Mouse (Mus musculus): ENCODE measurements at regions not wholly inside any gene's neighbourhood (a gene's known extent, or its start where the extent isn't known, plus 50 kb on each side); places are given as distances from the start of the nearest gene placed in this dataset.

DNA sequence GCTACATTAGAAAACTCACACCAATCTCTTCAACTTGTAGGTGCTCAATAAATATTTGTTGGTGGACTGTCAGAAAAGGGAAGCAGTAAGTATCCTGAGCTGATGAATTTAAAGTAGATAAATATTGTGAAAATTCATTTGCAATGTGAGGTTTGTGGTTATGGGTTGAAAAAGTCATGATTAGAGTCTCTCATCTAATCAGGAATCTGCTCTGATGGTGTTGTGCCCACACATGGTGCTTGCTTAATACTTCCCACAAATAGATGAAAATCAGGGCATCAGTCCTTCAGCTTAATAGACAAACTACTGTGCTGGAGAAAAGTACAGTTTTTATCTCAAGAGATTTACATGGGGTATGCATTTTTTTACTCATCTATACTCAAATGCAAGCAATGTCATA, 59.9 kb downstream of the S1pr1 start:
- no peak for DNase-seq (ENCODE audit: low read depth, low spot score)

GRCm38 (mm10) chr3:115652236-115652635, 62.6 kb downstream of the S1pr1 start:
- no peak for DNase-seq (ENCODE audit: low read depth, low spot score)

DNA sequence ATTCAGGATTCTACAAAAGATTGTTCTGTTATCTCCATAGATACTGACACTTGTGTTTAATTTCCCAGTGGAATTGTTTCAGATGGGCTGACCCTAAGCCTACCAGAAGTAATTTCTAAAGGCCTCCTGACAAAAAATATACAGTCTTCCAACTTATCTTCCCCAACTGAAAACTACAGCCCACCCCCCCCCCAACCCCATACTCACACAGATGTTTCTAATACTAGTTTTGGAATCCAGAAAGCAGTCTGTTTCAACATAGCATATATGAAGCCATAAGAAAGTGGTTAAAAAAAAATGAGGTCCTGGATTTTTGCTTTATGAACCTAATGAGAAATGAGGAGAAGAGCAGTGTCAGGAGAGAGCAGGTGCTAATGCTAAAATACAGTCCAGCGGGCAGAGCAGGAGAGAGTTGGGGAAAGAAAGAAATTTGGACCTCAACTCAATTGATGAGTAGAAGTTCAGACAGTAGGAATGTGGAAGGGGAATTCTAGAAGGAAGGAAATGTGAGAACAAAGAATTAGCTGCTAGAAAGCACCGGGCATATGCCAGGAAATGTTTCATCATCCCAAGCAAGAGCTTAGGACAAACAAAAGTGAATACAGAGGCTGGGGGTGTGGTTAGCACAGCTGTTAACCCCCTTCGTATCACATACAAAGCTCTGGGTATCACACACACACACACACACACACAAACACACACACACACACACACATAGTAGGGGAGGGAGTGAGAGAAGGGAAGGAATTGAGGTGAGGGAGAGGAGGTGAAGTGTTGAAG, 65.3 kb downstream of the S1pr1 start:
- no peak for DNase-seq (ENCODE audit: low read depth, low spot score)

DNA sequence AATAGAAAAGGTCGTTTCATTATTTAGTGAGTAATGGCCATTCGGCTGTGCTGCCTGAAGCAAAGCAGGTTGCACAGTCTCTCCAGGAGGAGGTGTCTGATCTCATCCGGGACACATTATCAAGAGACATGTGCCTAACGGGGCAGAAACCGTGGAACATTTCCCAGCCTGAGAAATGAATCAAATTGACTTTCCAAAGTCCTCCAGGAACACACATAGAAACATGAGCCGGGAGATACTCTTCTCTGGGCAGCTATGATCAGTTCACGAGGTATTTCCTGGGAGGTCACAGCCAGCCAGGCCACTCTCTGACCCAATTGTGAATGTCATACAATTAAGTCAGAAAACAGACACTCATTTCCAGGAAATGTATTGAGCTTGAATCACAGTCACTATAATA, 67.9 kb downstream of the S1pr1 start:
- DNase-seq (ENCODE audit: low read depth, low spot score) = no peak

- DNase-seq (ENCODE audit: low read depth, low spot score) = no peak
Observed at GRCm38 (mm10) chr3:115644307-115644706, 70.6 kb downstream of the S1pr1 start.

DNA sequence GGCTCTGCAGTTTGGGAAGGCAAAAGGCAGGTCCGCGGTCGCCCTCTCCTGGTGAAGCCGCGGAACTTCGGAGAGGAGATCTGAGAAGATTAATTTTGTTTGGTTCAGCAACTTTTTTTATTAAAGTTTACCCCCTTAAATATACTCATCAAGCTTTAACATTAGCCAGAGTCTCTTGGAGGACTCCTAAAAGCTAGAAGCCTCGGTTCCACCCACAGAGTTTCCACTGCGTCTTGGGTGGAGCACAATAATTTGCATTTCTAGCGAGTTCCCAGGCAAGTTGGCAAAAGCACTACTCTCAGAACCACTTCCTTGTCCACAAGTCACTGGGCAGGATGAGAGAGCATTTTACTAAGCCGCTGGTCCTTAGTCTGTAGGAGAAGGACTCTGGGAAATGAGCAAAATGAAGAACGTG, 72.0 kb downstream of the S1pr1 start:
- DNase-seq (ENCODE audit: low read depth, low spot score) = peak; percentile 88

- peak; percentile 36 for DNase-seq (ENCODE audit: low read depth, low spot score)
Observed at GRCm38 (mm10) chr3:115642001-115642845, 72.6 kb downstream of the S1pr1 start.

DNA sequence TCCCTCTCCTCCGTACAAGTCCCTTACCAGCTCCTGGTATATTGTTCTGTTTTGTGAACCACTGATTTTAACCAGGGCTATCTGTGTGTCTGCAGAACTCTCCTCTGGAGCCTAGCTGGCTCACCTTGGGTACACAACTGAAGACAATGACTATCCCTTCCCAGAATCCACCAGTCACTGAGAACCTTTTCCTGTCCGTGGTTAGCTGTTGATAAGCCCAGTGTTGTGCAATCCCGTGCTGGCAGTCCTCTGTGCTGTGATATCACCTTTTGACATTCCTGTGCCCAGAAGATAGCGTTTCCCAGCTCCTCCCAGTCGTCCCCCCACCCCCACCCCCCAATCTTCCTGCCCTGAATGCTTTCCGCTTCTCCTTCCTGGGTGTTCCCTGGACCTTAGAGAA, 73.5 kb downstream of the S1pr1 start:
- no peak for DNase-seq (ENCODE audit: low read depth, low spot score)

DNA sequence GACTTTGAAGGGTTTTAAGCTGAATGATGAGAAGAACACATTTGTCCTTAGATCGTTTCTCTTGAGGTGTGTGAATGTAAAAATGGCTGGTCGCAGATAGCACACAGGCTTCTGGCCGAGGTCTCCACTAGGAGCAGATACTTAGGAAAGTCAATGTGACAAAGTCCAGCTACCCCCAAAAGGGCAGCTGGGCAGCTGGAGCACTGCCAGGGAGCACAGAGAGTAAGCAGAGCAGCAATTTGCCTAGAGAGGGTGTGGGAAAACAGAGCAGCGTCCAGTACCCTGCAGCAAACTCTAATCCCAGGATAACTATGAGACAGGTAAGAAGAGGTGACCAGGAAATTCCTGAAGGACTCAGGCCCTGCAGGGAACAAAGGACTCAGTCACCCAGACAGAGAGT, 79.4 kb downstream of the S1pr1 start:
- no peak for DNase-seq (ENCODE audit: low read depth, low spot score)

GRCm38 (mm10) chr3:115635081-115635480, 79.8 kb downstream of the S1pr1 start:
- DNase-seq (ENCODE audit: low read depth, low spot score) = no peak

GRCm38 (mm10) chr3:115632417-115632743, 82.5 kb downstream of the S1pr1 start:
- no peak for DNase-seq (ENCODE audit: low read depth, low spot score)

DNA sequence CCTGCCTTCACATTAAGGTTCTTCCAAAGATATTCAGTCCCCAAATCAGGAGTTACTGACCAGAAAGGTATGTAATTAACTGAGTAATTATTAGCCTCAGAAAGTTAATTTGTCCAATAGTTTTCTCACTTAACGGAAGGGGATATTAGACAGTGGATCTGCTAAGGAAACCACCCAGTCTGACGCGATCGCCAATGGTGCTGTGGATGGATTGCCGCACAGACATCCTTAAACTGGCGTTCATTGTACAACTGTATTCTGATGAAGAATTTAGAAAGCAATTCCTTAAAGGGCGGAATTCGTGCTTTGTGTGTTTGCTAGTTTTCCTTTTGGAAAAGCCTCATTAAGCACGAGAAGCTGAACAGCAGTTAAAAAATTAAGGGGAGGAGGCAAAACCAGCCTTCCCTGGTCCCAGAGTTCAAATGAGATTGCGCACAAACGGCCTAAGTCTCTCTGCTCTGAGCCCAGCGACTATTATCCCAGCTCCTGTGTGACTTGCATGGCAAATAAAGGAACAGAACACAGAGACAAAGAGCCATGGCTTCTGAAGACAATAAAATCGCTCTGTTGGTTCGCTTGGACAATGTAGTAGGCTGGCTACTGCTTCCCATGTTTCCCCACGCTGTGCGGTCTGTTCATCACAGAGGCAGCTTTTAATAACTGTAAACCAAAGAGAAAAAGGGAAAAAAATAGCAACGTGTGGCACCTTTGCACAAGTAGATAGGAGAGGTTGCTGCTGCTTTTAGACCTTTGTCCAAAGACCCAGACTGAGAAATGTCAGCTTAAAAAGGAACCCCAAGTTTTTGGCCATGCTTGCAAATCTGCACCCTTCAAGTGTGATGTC, 83.1 kb downstream of the S1pr1 start:
- DNase-seq (ENCODE audit: low read depth, low spot score) = peak; percentile 80

DNA sequence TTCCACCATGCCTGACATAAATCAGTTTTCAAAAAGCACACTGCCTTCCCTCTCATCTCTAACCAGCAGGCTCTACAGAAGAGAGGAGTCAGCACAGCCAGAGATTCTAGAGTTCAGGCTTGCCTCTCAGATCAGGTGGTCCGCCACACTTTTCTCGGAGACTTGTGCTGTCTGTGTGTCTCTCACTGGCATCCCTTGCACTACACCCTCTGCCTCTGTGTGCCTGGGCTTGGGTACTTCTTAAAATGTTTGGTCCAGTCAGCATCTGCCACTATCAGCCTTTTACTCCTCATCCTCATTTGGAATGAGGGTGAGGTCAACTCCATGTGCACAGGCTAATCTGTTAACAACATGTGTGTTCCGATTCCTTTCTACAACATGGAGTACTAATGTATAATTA, 92.0 kb downstream of the S1pr1 start:
- no peak for DNase-seq (ENCODE audit: low read depth, low spot score)

DNA sequence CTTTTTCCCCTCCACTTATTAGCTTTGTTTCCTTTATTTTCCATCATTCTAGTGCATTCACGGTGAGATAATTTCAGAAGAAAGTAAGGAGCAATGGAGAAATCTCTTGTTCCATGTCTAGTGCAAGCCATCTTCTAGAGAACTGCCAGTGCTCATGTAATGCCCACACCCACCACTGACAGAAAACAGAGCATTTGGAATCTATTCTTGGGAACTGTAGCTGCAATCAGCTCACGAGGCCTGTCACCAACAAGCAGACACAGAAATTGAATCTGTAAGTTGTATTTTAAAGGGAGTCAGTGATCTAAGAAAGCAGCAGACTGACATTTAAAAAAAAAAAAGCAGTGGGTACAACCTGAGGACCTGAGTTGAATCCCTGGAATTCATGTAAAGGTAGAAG, 92.6 kb downstream of the S1pr1 start:
- DNase-seq (ENCODE audit: low read depth, low spot score) = peak; percentile 82

GRCm38 (mm10) chr3:115619970-115620369, 94.9 kb downstream of the S1pr1 start:
- DNase-seq (ENCODE audit: low read depth, low spot score) = no peak

DNA sequence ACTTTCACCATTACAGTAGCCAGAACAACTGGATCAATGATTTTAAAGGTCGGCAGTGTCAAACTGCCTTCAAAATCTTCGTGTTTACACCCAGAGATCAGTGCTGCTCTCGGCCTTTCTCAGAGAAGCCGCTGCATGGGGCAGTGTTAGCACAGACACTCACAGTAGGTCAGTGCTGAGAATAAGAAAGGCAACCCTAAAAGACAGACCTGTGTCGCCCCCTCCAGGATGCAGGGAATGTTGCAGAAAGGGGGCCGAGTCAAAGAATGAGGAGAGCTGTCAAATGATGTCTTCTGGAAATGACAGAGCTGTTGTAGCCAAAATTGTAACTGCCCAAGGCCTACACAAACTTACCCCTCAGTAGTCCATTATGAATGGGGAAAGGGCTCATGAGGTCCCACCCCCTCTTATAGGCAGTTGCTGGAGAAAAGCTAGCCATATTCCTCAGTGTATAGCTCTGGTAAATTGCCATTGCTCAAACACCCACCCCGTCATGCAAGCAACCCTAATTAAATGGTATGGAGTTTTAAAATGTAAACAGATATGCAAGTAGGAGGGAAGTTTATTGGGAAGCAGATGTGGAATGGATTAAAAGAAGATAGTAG, 98.8 kb downstream of the S1pr1 start:
- peak; percentile 62 for DNase-seq (ENCODE audit: low read depth, low spot score)

- DNase-seq (ENCODE audit: low read depth, low spot score) = no peak
Observed at GRCm38 (mm10) chr3:115612859-115613258, 102.0 kb downstream of the S1pr1 start.

DNA sequence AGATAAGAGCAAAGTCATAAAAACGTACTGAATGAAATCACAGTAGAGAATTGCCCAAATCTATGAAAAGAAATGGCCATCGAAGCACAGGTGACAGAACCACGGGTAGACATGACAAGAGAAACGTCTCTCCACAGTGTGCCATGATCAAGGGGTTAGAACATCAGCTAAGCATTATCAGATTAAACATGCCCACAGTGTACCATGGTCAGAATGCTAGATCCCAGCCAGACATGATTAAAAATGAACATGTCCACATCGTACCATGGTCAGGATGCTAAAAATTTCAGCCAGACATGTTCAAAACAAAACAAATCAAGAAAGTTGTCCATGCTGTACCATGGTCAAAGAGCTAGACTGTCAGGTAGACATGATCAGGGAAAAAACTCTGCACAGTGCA, 106.8 kb downstream of the S1pr1 start:
- DNase-seq (ENCODE audit: low read depth, low spot score) = no peak

GRCm38 (mm10) chr3:115604734-115605279, 110.1 kb downstream of the S1pr1 start:
- DNase-seq (ENCODE audit: low read depth, low spot score) = no peak

DNA sequence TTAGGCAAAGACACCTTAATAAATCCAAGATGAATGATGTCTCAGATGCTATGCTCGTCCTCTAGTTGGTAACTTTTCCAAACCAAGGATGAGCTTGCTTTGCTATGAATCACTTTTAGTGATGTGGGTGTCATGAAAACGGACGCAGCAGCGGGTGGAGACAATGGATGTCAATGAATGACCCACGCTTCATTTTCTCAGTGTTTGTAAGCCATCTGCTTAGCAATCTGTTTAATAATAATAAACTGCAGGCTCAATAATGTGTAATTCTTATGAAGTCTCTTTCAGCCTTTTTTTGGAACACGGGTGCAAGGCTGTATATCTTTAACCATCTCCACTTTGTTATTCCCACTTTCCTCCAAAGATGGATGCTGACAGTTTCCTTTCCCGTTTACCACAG, 110.6 kb downstream of the S1pr1 start:
- peak; percentile 27 for DNase-seq (ENCODE audit: low read depth, low spot score)

GRCm38 (mm10) chr3:115603803-115604202, 111.1 kb downstream of the S1pr1 start:
- peak; percentile 67 for DNase-seq (ENCODE audit: low read depth, low spot score)
